ENCODE assay signal across 41 mouse cellular contexts in the genomic region with DNA sequence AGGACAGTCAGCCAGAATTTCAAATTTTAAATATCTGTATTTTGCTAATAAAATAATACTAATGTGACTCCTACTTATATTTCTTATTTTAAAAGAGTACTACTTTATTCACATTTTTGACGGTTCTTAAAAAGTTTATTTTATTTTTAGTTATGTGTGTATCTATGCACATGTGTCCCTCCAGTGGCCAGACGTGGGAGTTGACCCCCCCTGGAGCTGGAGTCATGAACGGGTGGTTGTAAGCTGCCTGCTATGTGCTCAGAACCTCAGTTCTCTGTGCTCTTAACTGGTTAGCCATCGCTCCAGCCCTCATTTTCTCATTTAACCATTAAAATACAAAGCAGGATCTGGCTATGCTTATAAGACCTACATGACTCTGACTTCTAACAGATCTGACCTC. TPM values are rescaled to one million over a fixed set of nuclear protein-coding genes. Genes with fewer than 3 reads are reported as not detected.
A peak's percentile ranks its signal among the peaks of the same experiment; 100 is the strongest.
DNase-seq lines count a peak whose midpoint lies in the region; ATAC-seq and TF ChIP-seq lines count a peak whose summit lies in the region.
"Had no signal": no experiment of that assay in that cellular context is flagged by ENCODE, and none has a peak within 500 bp of the region (broad histone marks: within the 10 kb centered on the region; RNA-seq: fewer than 3 reads in every experiment).

No protein-coding gene starts in this region.

- no peaks in the 10 kb centered on the region for H3K36me3 ChIP-seq in heart, adult 2 months (ENCODE audit: control insufficient read depth, insufficient read depth, low read length)
- no peaks in the 10 kb centered on the region for H3K36me3 ChIP-seq in heart, embryonic 10.5 days
- no peaks in the 10 kb centered on the region for H3K36me3 ChIP-seq in liver, postnatal 0 days (replicated peaks; ENCODE audit: insufficient read depth, low read length)
- H3K36me3 ChIP-seq in liver, embryonic 11.5 days (ENCODE audit: control insufficient read depth, insufficient read depth, low read length) = no peaks in the 10 kb centered on the region
- no peaks in the 10 kb centered on the region for H3K36me3 ChIP-seq in embryonic facial prominence, embryonic 10.5 days (replicated peaks)
- H3K36me3 ChIP-seq: embryonic facial prominence, embryonic 12.5 days; heart, embryonic 13.5 days; limb, embryonic 13.5 days; liver, embryonic 13.5 days; lung, embryonic 15.5 days had no signal

- H3K4me1 ChIP-seq in heart, adult 2 months (ENCODE audit: control insufficient read depth, insufficient read depth, low read length) = no peaks in the 10 kb centered on the region
- no peaks in the 10 kb centered on the region for H3K4me1 ChIP-seq in heart, embryonic 10.5 days
- H3K4me1 ChIP-seq in liver, postnatal 0 days (ENCODE audit: insufficient read depth) = no peaks in the 10 kb centered on the region
- no peaks in the 10 kb centered on the region for H3K4me1 ChIP-seq in liver, embryonic 11.5 days (replicated peaks; ENCODE audit: control insufficient read depth, insufficient read depth, low read length)
- no peaks in the 10 kb centered on the region for H3K4me1 ChIP-seq in embryonic facial prominence, embryonic 10.5 days
- H3K4me1 ChIP-seq: embryonic facial prominence, embryonic 12.5 days; heart, embryonic 13.5 days; limb, embryonic 13.5 days; liver, embryonic 13.5 days; lung, embryonic 15.5 days had no signal

- TF ChIP-seq POLR2A in heart, adult 2 months (IDR thresholded peaks at IDR 0.05; ENCODE audit: insufficient read depth, low read depth, low read length) = no peak

- WGBS in heart, adult 2 months = 45% methylated on average over 4 of the region's 4 CpGs
- 75% methylated on average over 4 of the region's 4 CpGs for WGBS in heart, embryonic 10.5 days
- WGBS in liver, postnatal 0 days (ENCODE audit: insufficient replicate concordance) = 62% methylated on average over 4 of the region's 4 CpGs
- 72% methylated on average over 4 of the region's 4 CpGs for WGBS in liver, embryonic 11.5 days
- WGBS in embryonic facial prominence, embryonic 10.5 days = 74% methylated on average over 4 of the region's 4 CpGs

- H3K27me3 ChIP-seq in heart, adult 2 months (ENCODE audit: control insufficient read depth, insufficient read depth, low read length) = no peaks in the 10 kb centered on the region
- H3K27me3 ChIP-seq in heart, embryonic 10.5 days (ENCODE audit: insufficient read depth, poor library complexity, severe bottlenecking) = no peaks in the 10 kb centered on the region
- no peaks in the 10 kb centered on the region for H3K27me3 ChIP-seq in liver, postnatal 0 days (ENCODE audit: insufficient read depth, low read length)
- H3K27me3 ChIP-seq in liver, embryonic 11.5 days (replicated peaks; ENCODE audit: control insufficient read depth, insufficient read depth, low read length) = no peaks in the 10 kb centered on the region
- no peaks in the 10 kb centered on the region for H3K27me3 ChIP-seq in embryonic facial prominence, embryonic 10.5 days (replicated peaks; ENCODE audit: low read depth, poor library complexity, severe bottlenecking)
- H3K27me3 ChIP-seq: CH12.LX; embryonic facial prominence, embryonic 12.5 days; heart, embryonic 13.5 days; limb, embryonic 13.5 days; liver, embryonic 13.5 days; lung, embryonic 15.5 days had no signal

- DNase-seq in heart, adult 2 months = no peak
- no peak for DNase-seq in heart, embryonic 10.5 days (ENCODE audit: low spot score)
- DNase-seq in liver, postnatal 0 days = no peak
- no peak for DNase-seq in liver, embryonic 11.5 days (ENCODE audit: low spot score)
- peak; percentile 13 to 14 for DNase-seq in B cell, adult 2 months
- DNase-seq in thymus, postnatal 25 days = no peak
- no peak for DNase-seq in embryonic facial prominence, embryonic 10.5 days (ENCODE audit: low spot score)
- DNase-seq: adrenal gland, postnatal 14 days; cerebellum, adult 11 months; cerebellum, adult 9-10 months; cerebellum, postnatal 36 days; gastrocnemius, postnatal 14 days; heart, postnatal 10 days; kidney, adult 8-10 months; kidney, postnatal 14 days; liver, embryonic 13.5 days; right cerebral cortex, postnatal 4 days had no signal

- H3K4me2 ChIP-seq in liver, postnatal 0 days (ENCODE audit: low read depth, low read length) = no peak overlapping the region
- no peak overlapping the region for H3K4me2 ChIP-seq in liver, embryonic 11.5 days
- H3K4me2 ChIP-seq: embryonic facial prominence, embryonic 12.5 days; heart, embryonic 13.5 days; hindbrain, embryonic 14.5 days; limb, embryonic 13.5 days; liver, embryonic 13.5 days; lung, embryonic 15.5 days; midbrain, embryonic 11.5 days had no signal

- no peaks in the 10 kb centered on the region for H3K79me2 ChIP-seq in heart, adult 2 months (replicated peaks; ENCODE audit: control insufficient read depth, insufficient read depth, low read length)

- no peaks in the 10 kb centered on the region for H3K9me3 ChIP-seq in heart, embryonic 10.5 days
- H3K9me3 ChIP-seq in liver, postnatal 0 days (ENCODE audit: low read length) = no peaks in the 10 kb centered on the region
- H3K9me3 ChIP-seq in liver, embryonic 11.5 days (ENCODE audit: control insufficient read depth, low read length) = no peaks in the 10 kb centered on the region
- no peaks in the 10 kb centered on the region for H3K9me3 ChIP-seq in embryonic facial prominence, embryonic 10.5 days
- H3K9me3 ChIP-seq: embryonic facial prominence, embryonic 12.5 days; heart, embryonic 13.5 days; liver, embryonic 13.5 days; lung, embryonic 15.5 days had no signal

- ATAC-seq in liver, postnatal 0 days = no peak
- ATAC-seq in liver, embryonic 11.5 days (replicated peaks; ENCODE audit: low FRiP score) = no peak
- ATAC-seq in megakaryocyte-erythroid progenitor cell, adult 5-6 weeks (replicated peaks; ENCODE audit: low FRiP score, low TSS enrichment, poor library complexity, severe bottlenecking) = 0 out of 2 replicates have a peak, but pooled peaks have one; percentile 59
- ATAC-seq: forebrain, embryonic 14.5 days; midbrain, embryonic 16.5 days; Patski had no signal

- no peak overlapping the region for H3K27ac ChIP-seq in heart, adult 2 months
- H3K27ac ChIP-seq in heart, embryonic 10.5 days = no peak overlapping the region
- no peak overlapping the region for H3K27ac ChIP-seq in liver, postnatal 0 days (ENCODE audit: low read depth)
- H3K27ac ChIP-seq in liver, embryonic 11.5 days (ENCODE audit: low read depth, low read length) = no peak overlapping the region
- H3K27ac ChIP-seq in embryonic facial prominence, embryonic 10.5 days (replicated peaks) = no peak overlapping the region
- H3K27ac ChIP-seq: embryonic facial prominence, embryonic 12.5 days; heart, embryonic 13.5 days; hindbrain, embryonic 14.5 days; limb, embryonic 13.5 days; liver, embryonic 13.5 days; lung, embryonic 15.5 days; macrophage had no signal

- intact Hi-C loops in heart, adult 2 months (cut with DNase I) = loop anchor here (5.0 kb wide), 1 partner anchor 219 kb away; no protein-coding TSS in a partner anchor

- TF ChIP-seq EP300 in heart, adult 2 months (IDR thresholded peaks at IDR 0.05; ENCODE audit: insufficient read depth, low read depth, low read length) = no peak
- TF ChIP-seq EP300 in liver, postnatal 0 days (IDR thresholded peaks at IDR 0.05; ENCODE audit: low read depth) = no peak

- peak; percentile 20 for TF ChIP-seq CTCF in heart, adult 2 months (IDR thresholded peaks at IDR 0.05)
- TF ChIP-seq CTCF in liver, postnatal 0 days (IDR thresholded peaks at IDR 0.05; ENCODE audit: low read depth) = peak; percentile 8; the same call in 1 of the 2 replicates

- no peak overlapping the region for H3K4me3 ChIP-seq in heart, adult 2 months
- no peak overlapping the region for H3K4me3 ChIP-seq in heart, embryonic 10.5 days
- no peak overlapping the region for H3K4me3 ChIP-seq in liver, postnatal 0 days (ENCODE audit: low read depth, low read length)
- H3K4me3 ChIP-seq in liver, embryonic 11.5 days (ENCODE audit: low read depth, low read length) = no peak overlapping the region
- H3K4me3 ChIP-seq in embryonic facial prominence, embryonic 10.5 days = no peak overlapping the region
- H3K4me3 ChIP-seq: embryonic facial prominence, embryonic 12.5 days; heart, embryonic 13.5 days; limb, embryonic 13.5 days; liver, embryonic 13.5 days; lung, embryonic 15.5 days had no signal

- no peak overlapping the region for H3K9ac ChIP-seq in heart, adult 2 months (ENCODE audit: low read depth, low read length)
- no peak overlapping the region for H3K9ac ChIP-seq in liver, postnatal 0 days (replicated peaks)
- H3K9ac ChIP-seq in liver, embryonic 11.5 days (ENCODE audit: low read depth, low read length) = no peak overlapping the region
- H3K9ac ChIP-seq: embryonic facial prominence, embryonic 12.5 days; heart, embryonic 13.5 days; hindbrain, embryonic 14.5 days; limb, embryonic 13.5 days; liver, embryonic 13.5 days; lung, embryonic 15.5 days had no signal

RNA-seq across cellular contexts. Expression of a gene that starts 15.8 kb away (rescaled TPM):
- total RNA-seq in heart, adult 2 months (2021) = 10 to 100 TPM; 11.1 to 14.0 TPM
- 9.0 and 18.1 TPM in 2 replicates for polyA plus RNA-seq in heart, adult 2 months (2012; rRNA removed)
- polyA plus RNA-seq in heart, embryonic 10.5 days (2016; fragmentation: Nextera tagmentation; extraction: Ambion mirVana) = 53.0 and 58.0 TPM in 2 replicates
- polyA plus RNA-seq in liver, postnatal 0 days (2015; fragmentation: Nextera tagmentation; extraction: Ambion mirVana) = 10.6 and 12.3 TPM in 2 replicates
- polyA plus RNA-seq in liver, embryonic 11.5 days (2014; fragmentation: Nextera tagmentation; extraction: Ambion mirVana) = 40.1 and 42.8 TPM in 2 replicates
- 24.4 and 26.3 TPM in 2 replicates for total RNA-seq in megakaryocyte-erythroid progenitor cell, adult 5-6 weeks (2014; fragmentation: Nextera tagmentation)
- 24.8 and 29.1 TPM in 2 replicates for total RNA-seq in megakaryocyte-erythroid progenitor cell, adult 5-6 weeks (2017)
- polyA plus RNA-seq in embryonic facial prominence, embryonic 10.5 days (2016; fragmentation: Nextera tagmentation; extraction: Ambion mirVana) = 52.0 and 56.3 TPM in 2 replicates

RNA-seq across cellular contexts. Expression of a gene that starts 27.0 kb away (rescaled TPM):
- total RNA-seq in heart, adult 2 months (2021) = under 1 TPM in 1 of 2 experiments, not detected in 1; 0.16 TPM
- 0.23 and 0.47 TPM in 2 replicates for polyA plus RNA-seq in heart, adult 2 months (2012; rRNA removed)
- 0.05 TPM in 1 of 2 replicates, not detected in the other for polyA plus RNA-seq in heart, embryonic 10.5 days (2016; fragmentation: Nextera tagmentation; extraction: Ambion mirVana)
- not detected in 2 replicates for polyA plus RNA-seq in liver, postnatal 0 days (2015; fragmentation: Nextera tagmentation; extraction: Ambion mirVana)
- polyA plus RNA-seq in liver, embryonic 11.5 days (2014; fragmentation: Nextera tagmentation; extraction: Ambion mirVana) = 0.13 TPM in 1 of 2 replicates, not detected in the other
- not detected in 2 replicates for total RNA-seq in megakaryocyte-erythroid progenitor cell, adult 5-6 weeks (2014; fragmentation: Nextera tagmentation)
- total RNA-seq in megakaryocyte-erythroid progenitor cell, adult 5-6 weeks (2017) = not detected in 2 replicates
- polyA plus RNA-seq in embryonic facial prominence, embryonic 10.5 days (2016; fragmentation: Nextera tagmentation; extraction: Ambion mirVana) = 0.42 and 0.67 TPM in 2 replicates
- total RNA-seq: CH12.LX; gastrocnemius, postnatal 14 days; granulocyte monocyte progenitor cell, adult 5-6 weeks; hematopoietic stem cell, adult 5-6 weeks had no signal
- polyA plus RNA-seq: heart, embryonic 13.5 days; liver, embryonic 13.5 days; macrophage; spleen, adult 2 months had no signal

RNA-seq across cellular contexts. Expression of a gene that starts 53.0 kb away (rescaled TPM):
- total RNA-seq in heart, adult 2 months (2021) = not detected
- polyA plus RNA-seq in heart, adult 2 months (2012; rRNA removed) = not detected in 2 replicates
- polyA plus RNA-seq in heart, embryonic 10.5 days (2016; fragmentation: Nextera tagmentation; extraction: Ambion mirVana) = not detected in 2 replicates
- polyA plus RNA-seq in liver, postnatal 0 days (2015; fragmentation: Nextera tagmentation; extraction: Ambion mirVana) = not detected in 2 replicates
- polyA plus RNA-seq in liver, embryonic 11.5 days (2014; fragmentation: Nextera tagmentation; extraction: Ambion mirVana) = not detected in 2 replicates
- total RNA-seq in megakaryocyte-erythroid progenitor cell, adult 5-6 weeks (2014; fragmentation: Nextera tagmentation) = not detected in 2 replicates
- not detected in 2 replicates for total RNA-seq in megakaryocyte-erythroid progenitor cell, adult 5-6 weeks (2017)
- polyA plus RNA-seq in embryonic facial prominence, embryonic 10.5 days (2016; fragmentation: Nextera tagmentation; extraction: Ambion mirVana) = not detected in 2 replicates
- total RNA-seq: adrenal gland, postnatal 14 days; CH12.LX; ES-E14; gastrocnemius, postnatal 14 days; granulocyte monocyte progenitor cell, adult 5-6 weeks; heart, postnatal 10 days; hematopoietic stem cell, adult 5-6 weeks; layer of hippocampus, adult 18-20 months; layer of hippocampus, postnatal 25 days; left cerebral cortex, postnatal 36 days; neutrophil, adult 5-6 weeks had no signal
- polyA plus RNA-seq: C2C12; embryonic facial prominence, embryonic 12.5 days; forebrain, embryonic 14.5 days; heart, embryonic 13.5 days; hindbrain, embryonic 14.5 days; limb, embryonic 13.5 days; liver, embryonic 13.5 days; lung, embryonic 15.5 days; macrophage; midbrain, embryonic 11.5 days; midbrain, embryonic 16.5 days; neural tube, embryonic 11.5 days; Patski; spleen, adult 2 months; thymus, postnatal 0 days; urinary bladder, adult 2 months had no signal

Comparison
In these comparisons a context has a peak if more than half of its experiments do, and no peak if none do; other contexts are left out.
1. DNase-seq: peak in B cell, adult 2 months (2 of 2); none in heart, adult 2 months (0 of 2), heart, embryonic 10.5 days (single experiment), liver, postnatal 0 days (single experiment), liver, embryonic 11.5 days (single experiment), thymus, postnatal 25 days (single experiment) and embryonic facial prominence, embryonic 10.5 days (single experiment).